Mouse (Mus musculus): ENCODE measurements around the gene Brca1. TPM values are rescaled to one million over a fixed set of nuclear protein-coding genes. Genes with fewer than 3 reads are reported as not detected.

Brca1 gene
- polyA plus RNA-seq, 1 experiment from 2014 or later, result 21.0 TPM

Other genes starting within 250 kb of the Brca1 start
- gene Becn1, start 249.7 kb downstream of the Brca1 start, polyA plus RNA-seq (2014; fragmentation: Nextera tagmentation; extraction: Ambion mirVana), result 149 and 154 TPM in 2 replicates
- gene Psme3, start 235.7 kb downstream of the Brca1 start, polyA plus RNA-seq (2014; fragmentation: Nextera tagmentation; extraction: Ambion mirVana), result 118 and 123 TPM in 2 replicates
- gene Aoc2, start 226.9 kb downstream of the Brca1 start, polyA plus RNA-seq (2014; fragmentation: Nextera tagmentation; extraction: Ambion mirVana), result 1.5 TPM in 2 replicates
- gene Aoc3, start 221.3 kb downstream of the Brca1 start, polyA plus RNA-seq (2014; fragmentation: Nextera tagmentation; extraction: Ambion mirVana), result 0.62 and 0.83 TPM in 2 replicates
- not detected in 2 replicates for gene G6pc, start 184.4 kb downstream of the Brca1 start, polyA plus RNA-seq (2014; fragmentation: Nextera tagmentation; extraction: Ambion mirVana)
- gene Aarsd1, start 134.3 kb downstream of the Brca1 start, polyA plus RNA-seq (2014; fragmentation: Nextera tagmentation; extraction: Ambion mirVana), result 85.4 and 93.3 TPM in 2 replicates
- gene Gm27029, start 127.2 kb downstream of the Brca1 start, polyA plus RNA-seq (2014; fragmentation: Nextera tagmentation; extraction: Ambion mirVana), result 11.0 and 12.2 TPM in 2 replicates
- gene Rundc1, start 126.9 kb downstream of the Brca1 start, polyA plus RNA-seq (2014; fragmentation: Nextera tagmentation; extraction: Ambion mirVana), result 16.6 and 17.4 TPM in 2 replicates
- gene Ptges3l, start 126.6 kb downstream of the Brca1 start, polyA plus RNA-seq (2014; fragmentation: Nextera tagmentation; extraction: Ambion mirVana), result 9.3 and 11.5 TPM in 2 replicates
- gene Rpl27, start 109.7 kb downstream of the Brca1 start, polyA plus RNA-seq (2014; fragmentation: Nextera tagmentation; extraction: Ambion mirVana), result 421 and 428 TPM in 2 replicates
- gene Ifi35, start 103.5 kb downstream of the Brca1 start, polyA plus RNA-seq (2014; fragmentation: Nextera tagmentation; extraction: Ambion mirVana), result 11.4 and 12.1 TPM in 2 replicates
- 4.7 and 5.6 TPM in 2 replicates for gene Rnd2, start 87.0 kb downstream of the Brca1 start, polyA plus RNA-seq (2014; fragmentation: Nextera tagmentation; extraction: Ambion mirVana)
- gene Vat1, start 85.7 kb downstream of the Brca1 start, polyA plus RNA-seq (2014; fragmentation: Nextera tagmentation; extraction: Ambion mirVana), result 36.3 and 38.2 TPM in 2 replicates
- 59.2 and 62.4 TPM in 2 replicates for gene Nbr1, start 194 bp upstream of the Brca1 start, polyA plus RNA-seq (2014; fragmentation: Nextera tagmentation; extraction: Ambion mirVana)
- gene Tmem106a, start 30.3 kb upstream of the Brca1 start, polyA plus RNA-seq (2014; fragmentation: Nextera tagmentation; extraction: Ambion mirVana), result 3.3 and 5.2 TPM in 2 replicates
- not detected in 2 replicates for gene Gm11634, start 47.3 kb upstream of the Brca1 start, polyA plus RNA-seq (2014; fragmentation: Nextera tagmentation; extraction: Ambion mirVana)
- 33.1 and 33.4 TPM in 2 replicates for gene Rdm1, start 75.2 kb upstream of the Brca1 start, polyA plus RNA-seq (2014; fragmentation: Nextera tagmentation; extraction: Ambion mirVana)
- 2.1 and 2.8 TPM in 2 replicates for gene Arl4d, start 113.6 kb upstream of the Brca1 start, polyA plus RNA-seq (2014; fragmentation: Nextera tagmentation; extraction: Ambion mirVana)
- 31.5 and 34.3 TPM in 2 replicates for gene Dhx8, start 181.0 kb upstream of the Brca1 start, polyA plus RNA-seq (2014; fragmentation: Nextera tagmentation; extraction: Ambion mirVana)
- gene Etv4, start 233.4 kb upstream of the Brca1 start, polyA plus RNA-seq (2014; fragmentation: Nextera tagmentation; extraction: Ambion mirVana), result 14.6 and 14.8 TPM in 2 replicates

All from lung, embryonic 14.5 days (tissue).